Mouse (Mus musculus): ENCODE results near the gene Slit3.

The Slit3 gene

GRCm38 (mm10) chr11:35307992-35308391, 187.0 kb downstream of the Slit3 start:
- no peak for DNase-seq

- no peak for DNase-seq
These were observed 194.5 kb downstream of the Slit3 start for GRCm38 (mm10) chr11:35315449-35316028.

GRCm38 (mm10) chr11:35317221-35317620, 196.2 kb downstream of the Slit3 start:
- no peak for DNase-seq

GRCm38 (mm10) chr11:35317775-35318432, 196.9 kb downstream of the Slit3 start:
- no peak for DNase-seq

GRCm38 (mm10) chr11:35318433-35319020, 197.5 kb downstream of the Slit3 start:
- no peak for DNase-seq

- no peak for DNase-seq
These were observed 199.5 kb downstream of the Slit3 start for GRCm38 (mm10) chr11:35320518-35320917.

- DNase-seq, result no peak
These were observed 203.4 kb downstream of the Slit3 start for GRCm38 (mm10) chr11:35324397-35324796.

- DNase-seq, result no peak
These were observed 204.3 kb downstream of the Slit3 start for GRCm38 (mm10) chr11:35325131-35325995.

GRCm38 (mm10) chr11:35326346-35326745, 205.3 kb downstream of the Slit3 start:
- DNase-seq, result no peak

- DNase-seq, result peak; percentile 2
These were observed 206.9 kb downstream of the Slit3 start for GRCm38 (mm10) chr11:35327899-35328298.

GRCm38 (mm10) chr11:35331476-35331875, 210.5 kb downstream of the Slit3 start:
- no peak for DNase-seq

GRCm38 (mm10) chr11:35336558-35336957, 215.5 kb downstream of the Slit3 start:
- DNase-seq, result no peak

GRCm38 (mm10) chr11:35337493-35337892, 216.5 kb downstream of the Slit3 start:
- no peak for DNase-seq

- no peak for DNase-seq
These were observed 217.1 kb downstream of the Slit3 start for GRCm38 (mm10) chr11:35337927-35338819.

GRCm38 (mm10) chr11:35340752-35341151, 219.7 kb downstream of the Slit3 start:
- DNase-seq, result peak; percentile 9

GRCm38 (mm10) chr11:35342486-35342885, 221.5 kb downstream of the Slit3 start:
- no peak for DNase-seq

GRCm38 (mm10) chr11:35345696-35346480, 224.9 kb downstream of the Slit3 start:
- DNase-seq, result no peak

GRCm38 (mm10) chr11:35348099-35348498, 227.1 kb downstream of the Slit3 start:
- DNase-seq, result no peak

- no peak for DNase-seq
These were observed 229.9 kb downstream of the Slit3 start for GRCm38 (mm10) chr11:35350968-35351367.

- no peak for DNase-seq
These were observed 230.4 kb downstream of the Slit3 start for GRCm38 (mm10) chr11:35351376-35351775.

GRCm38 (mm10) chr11:35355811-35356210, 234.8 kb downstream of the Slit3 start:
- no peak for DNase-seq
